Mouse (Mus musculus): ENCODE data around the gene Apobec4. TPM values are rescaled to one million over a fixed set of nuclear protein-coding genes. Genes with fewer than 3 reads are reported as not detected.
"Not testable (repeated sequence)": the region's sequence is repeated elsewhere in the genome, so short reads cannot be mapped to it uniquely, and the experiment has no call there.

The Apobec4 gene
- polyA plus RNA-seq, 1 experiment, result not detected

DNA sequence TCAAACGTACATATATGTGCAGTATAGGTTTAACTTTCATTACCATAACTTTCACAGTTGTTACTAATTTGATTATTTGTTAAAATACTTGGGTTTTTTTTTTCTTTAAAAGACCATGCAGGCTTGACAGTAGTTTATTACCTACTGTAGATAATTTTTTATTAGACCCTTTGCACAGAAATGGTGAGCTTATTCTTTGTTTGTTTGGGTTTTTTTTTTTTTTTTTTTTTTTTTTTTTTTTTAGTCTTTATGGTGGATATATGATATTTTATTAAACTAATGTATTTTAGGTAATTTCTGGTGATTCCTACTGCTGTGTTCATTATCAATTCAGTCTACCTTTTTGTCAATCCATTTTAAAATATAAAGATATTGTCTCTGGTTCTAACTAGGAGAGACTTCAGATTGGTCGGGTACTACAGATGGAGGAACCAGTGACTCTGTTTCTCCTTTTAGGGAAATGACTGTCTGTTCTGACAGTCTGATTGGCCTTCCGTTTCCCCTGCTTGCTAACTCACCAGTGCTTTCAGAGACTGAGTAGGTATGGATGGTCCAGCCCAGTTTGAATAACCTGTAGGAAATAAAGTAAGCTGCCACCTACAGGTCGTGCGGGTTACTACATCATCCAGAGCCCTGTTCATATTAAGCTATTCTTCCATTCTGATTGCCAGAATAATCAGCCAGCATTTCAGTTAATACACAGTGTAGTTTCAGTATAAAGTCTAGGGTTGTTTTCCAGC is 17.6 kb downstream of the Apobec4 start:
- 2% methylated on average over 5 of the region's 5 CpGs for WGBS
- no peak overlapping the region for H3K27ac ChIP-seq (ENCODE audit: control insufficient read depth, insufficient read depth, low read depth, low read length, poor library complexity)
- no peaks in the 10 kb centered on the region for H3K4me1 ChIP-seq (ENCODE audit: control insufficient read depth, insufficient read depth, low read length)
- 0 out of 2 replicates have a peak, but pooled peaks have one; percentile 28 for TF ChIP-seq CTCF (IDR thresholded peaks at IDR 0.05; ENCODE audit: control insufficient read depth, insufficient read depth, low read length)
- TF ChIP-seq POLR2A (IDR thresholded peaks at IDR 0.05; ENCODE audit: borderline replicate concordance, control insufficient read depth, low read depth, low read length), result no peak
- peak overlapping the region; percentile 61 for H3K4me3 ChIP-seq (replicated peaks; ENCODE audit: control insufficient read depth, low read depth, low read length)

DNA sequence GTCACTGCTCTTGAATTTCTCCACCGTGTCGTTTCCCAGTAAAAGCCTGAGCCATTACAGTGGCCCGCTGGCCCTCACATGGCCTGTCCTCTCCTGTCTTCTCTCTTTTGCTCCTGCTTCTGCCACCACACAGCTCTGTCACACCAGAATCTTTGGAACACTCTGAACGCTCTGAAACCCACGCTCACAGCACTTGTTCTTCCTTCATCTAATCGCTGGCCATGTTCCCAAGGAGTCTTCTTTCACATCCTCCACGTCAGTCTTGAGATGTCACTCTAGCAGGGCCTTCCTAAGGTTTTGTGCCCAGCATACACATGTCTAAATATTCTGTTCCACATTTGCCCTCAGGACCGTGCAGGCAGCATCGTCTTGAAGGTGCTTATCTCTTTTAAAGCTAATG is 20.7 kb downstream of the Apobec4 start:
- WGBS, result 89% methylated on average over 9 of the region's 9 CpGs
- Histone ChIP-seq H3K4me3 (replicated peaks; ENCODE audit: control insufficient read depth, low read depth, low read length) (no peak overlapping the region), H3K27ac (ENCODE audit: control insufficient read depth, insufficient read depth, low read depth, low read length, poor library complexity) (no peak overlapping the region), H3K4me1 (ENCODE audit: control insufficient read depth, insufficient read depth, low read length) (peaks cover 3% of the 10 kb centered on the region; the same call in 1 of the 2 replicates)
- no peak for TF ChIP-seq CTCF (IDR thresholded peaks at IDR 0.05; ENCODE audit: control insufficient read depth, insufficient read depth, low read length)
- TF ChIP-seq POLR2A (IDR thresholded peaks at IDR 0.05; ENCODE audit: borderline replicate concordance, control insufficient read depth, low read depth, low read length), result no peak

DNA sequence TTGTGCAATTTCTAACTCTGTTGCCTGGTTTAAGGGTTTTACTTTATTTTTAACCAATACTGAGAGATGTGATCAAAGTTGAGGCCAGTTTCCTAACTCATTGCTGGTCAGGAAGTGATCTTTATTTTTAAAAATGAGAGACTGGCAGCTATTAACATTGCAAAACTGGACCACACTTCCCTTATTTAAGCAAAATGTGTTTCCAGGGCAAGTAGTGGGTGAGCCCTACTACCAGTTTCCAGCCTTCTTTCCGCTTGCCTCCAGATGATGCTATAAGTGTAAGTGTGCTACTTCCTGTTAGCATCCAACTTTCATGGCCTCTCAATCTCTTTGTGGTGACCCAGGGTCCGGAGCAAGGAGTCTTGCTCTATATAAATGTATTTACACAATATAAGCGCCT is 24.2 kb downstream of the Apobec4 start:
- WGBS, result 41% methylated on average over 3 of the region's 3 CpGs
- not testable (repeated sequence) for H3K27ac ChIP-seq (ENCODE audit: control insufficient read depth, insufficient read depth, low read depth, low read length, poor library complexity); H3K4me1 ChIP-seq (ENCODE audit: control insufficient read depth, insufficient read depth, low read length); H3K4me3 ChIP-seq (replicated peaks; ENCODE audit: control insufficient read depth, low read depth, low read length)

GRCm38 (mm10) chr1:152779071-152779737 is 28.9 kb downstream of the Apobec4 start:
- 15% methylated on average over 10 of the region's 10 CpGs for WGBS
- no peak overlapping the region for H3K27ac ChIP-seq (ENCODE audit: control insufficient read depth, insufficient read depth, low read depth, low read length, poor library complexity)
- H3K4me3 ChIP-seq (replicated peaks; ENCODE audit: control insufficient read depth, low read depth, low read length), result no peak overlapping the region
- no peak for TF ChIP-seq POLR2A (IDR thresholded peaks at IDR 0.05; ENCODE audit: borderline replicate concordance, control insufficient read depth, low read depth, low read length)
- TF ChIP-seq CTCF (IDR thresholded peaks at IDR 0.05; ENCODE audit: control insufficient read depth, insufficient read depth, low read length), result peak; percentile 91
- H3K4me1 ChIP-seq (ENCODE audit: control insufficient read depth, insufficient read depth, low read length), result no peaks in the 10 kb centered on the region

- TF ChIP-seq POLR2A (IDR thresholded peaks at IDR 0.05; ENCODE audit: borderline replicate concordance, control insufficient read depth, low read depth, low read length), result no peak
- TF ChIP-seq CTCF (IDR thresholded peaks at IDR 0.05; ENCODE audit: control insufficient read depth, insufficient read depth, low read length), result no peak
- Histone ChIP-seq H3K4me3 (replicated peaks; ENCODE audit: control insufficient read depth, low read depth, low read length) (no peak overlapping the region), H3K27ac (ENCODE audit: control insufficient read depth, insufficient read depth, low read depth, low read length, poor library complexity) (no peak overlapping the region), H3K4me1 (ENCODE audit: control insufficient read depth, insufficient read depth, low read length) (peaks cover 2% of the 10 kb centered on the region; the same call in 1 of the 2 replicates)
- 92% methylated on average over 8 of the region's 8 CpGs for WGBS
Measured at GRCm38 (mm10) chr1:152784620-152785019, 34.3 kb downstream of the Apobec4 start.

DNA sequence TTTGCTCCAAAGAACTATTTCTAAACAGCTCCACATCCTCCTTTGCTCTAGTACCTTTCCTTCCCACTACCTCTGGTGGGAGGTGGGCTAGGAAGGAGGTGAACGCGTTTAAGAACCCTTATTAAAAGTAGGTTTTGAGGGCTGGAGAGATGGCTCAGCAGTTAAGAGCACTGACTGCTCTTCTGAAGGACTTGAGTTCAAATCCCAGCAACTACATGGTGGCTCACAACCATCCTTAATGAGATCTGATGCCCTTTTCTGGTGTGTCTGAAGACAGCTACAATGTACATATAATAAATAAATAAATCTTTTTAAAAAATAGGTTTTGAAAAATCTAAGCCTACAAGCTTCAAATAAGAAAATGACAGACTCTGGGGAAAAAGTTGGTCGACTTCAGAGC is 35.1 kb downstream of the Apobec4 start:
- H3K4me1 ChIP-seq (ENCODE audit: control insufficient read depth, insufficient read depth, low read length); H3K4me3 ChIP-seq (replicated peaks; ENCODE audit: control insufficient read depth, low read depth, low read length); H3K27ac ChIP-seq (ENCODE audit: control insufficient read depth, insufficient read depth, low read depth, low read length, poor library complexity): not testable (repeated sequence)
- WGBS, result 68% methylated on average over 3 of the region's 3 CpGs

DNA sequence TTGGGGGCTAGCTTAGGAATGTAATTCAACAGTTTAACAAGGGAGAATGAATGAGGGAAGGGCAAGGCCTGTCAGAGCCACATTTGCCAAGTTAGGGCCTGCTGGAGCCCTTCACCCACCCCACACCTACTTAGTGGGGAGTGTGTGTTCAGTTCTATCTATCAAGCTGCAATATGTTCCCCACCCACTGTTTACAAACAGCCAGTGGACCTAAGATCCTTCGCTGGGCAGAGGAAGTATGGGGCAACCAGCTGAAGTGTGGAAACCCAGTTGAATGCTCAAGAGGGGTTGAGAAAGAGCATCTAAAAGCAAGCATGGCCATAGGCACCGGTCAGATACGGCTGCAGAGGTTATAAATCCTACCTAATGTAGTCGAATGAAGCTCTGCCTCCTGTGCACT is 36.6 kb downstream of the Apobec4 start:
- peak overlapping the region; percentile 82; the same call in 1 of the 2 replicates for H3K27ac ChIP-seq (ENCODE audit: control insufficient read depth, insufficient read depth, low read depth, low read length, poor library complexity)
- no peak for TF ChIP-seq CTCF (IDR thresholded peaks at IDR 0.05; ENCODE audit: control insufficient read depth, insufficient read depth, low read length)
- no peak for TF ChIP-seq POLR2A (IDR thresholded peaks at IDR 0.05; ENCODE audit: borderline replicate concordance, control insufficient read depth, low read depth, low read length)
- 39% methylated on average over 4 of the region's 4 CpGs for WGBS

DNA sequence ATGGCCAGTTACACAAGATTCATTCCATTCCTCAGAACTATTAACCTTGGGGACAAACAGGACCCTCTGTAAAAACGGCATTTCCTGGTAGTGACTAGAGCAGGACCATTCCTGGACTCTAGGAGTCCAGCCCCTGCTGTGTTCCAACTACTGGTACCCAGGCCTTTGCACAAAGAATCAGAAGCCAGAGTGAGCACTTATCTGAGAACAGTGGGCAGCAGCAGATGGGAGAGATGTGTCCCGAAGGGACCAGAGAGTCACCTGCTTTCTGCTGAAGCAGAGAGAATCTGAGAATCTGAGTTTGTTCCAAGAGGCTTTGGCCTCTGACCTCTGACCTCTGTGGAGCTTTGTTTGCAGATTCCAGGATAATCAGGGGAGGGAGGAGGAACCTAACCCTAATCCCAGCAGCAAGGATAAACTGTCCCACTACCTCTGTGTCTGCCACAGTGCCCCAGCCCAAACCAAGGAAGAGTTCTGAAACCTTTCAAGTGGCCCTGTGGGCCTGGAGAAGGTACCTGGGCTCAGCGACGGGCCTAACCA is 37.8 kb downstream of the Apobec4 start:
- TF ChIP-seq CTCF (IDR thresholded peaks at IDR 0.05; ENCODE audit: control insufficient read depth, insufficient read depth, low read length), result no peak
- TF ChIP-seq POLR2A (IDR thresholded peaks at IDR 0.05; ENCODE audit: borderline replicate concordance, control insufficient read depth, low read depth, low read length), result no peak
- H3K4me3 ChIP-seq (replicated peaks; ENCODE audit: control insufficient read depth, low read depth, low read length), result no peak overlapping the region
- WGBS, result 73% methylated on average over 4 of the region's 4 CpGs
- H3K27ac ChIP-seq (ENCODE audit: control insufficient read depth, insufficient read depth, low read depth, low read length, poor library complexity), result no peak overlapping the region; the same call in none of the 2 replicates
- H3K4me1 ChIP-seq (ENCODE audit: control insufficient read depth, insufficient read depth, low read length), result peaks cover 2% of the 10 kb centered on the region; the same call in 1 of the 2 replicates

More for the DNA sequence above, 36.6 kb downstream of the Apobec4 start:
- H3K4me1 ChIP-seq (ENCODE audit: control insufficient read depth, insufficient read depth, low read length), result peaks cover 2% of the 10 kb centered on the region; the same call in 1 of the 2 replicates
- no peak overlapping the region for H3K4me3 ChIP-seq (replicated peaks; ENCODE audit: control insufficient read depth, low read depth, low read length)
